Mouse (Mus musculus): ENCODE measurements around the gene Evpl.
A peak's percentile ranks its signal among the peaks of the same experiment; 100 is the strongest.
"Not testable (repeated sequence)": the region's sequence is repeated elsewhere in the genome, so short reads cannot be mapped to it uniquely, and the experiment has no call there.

The Evpl gene

DNA sequence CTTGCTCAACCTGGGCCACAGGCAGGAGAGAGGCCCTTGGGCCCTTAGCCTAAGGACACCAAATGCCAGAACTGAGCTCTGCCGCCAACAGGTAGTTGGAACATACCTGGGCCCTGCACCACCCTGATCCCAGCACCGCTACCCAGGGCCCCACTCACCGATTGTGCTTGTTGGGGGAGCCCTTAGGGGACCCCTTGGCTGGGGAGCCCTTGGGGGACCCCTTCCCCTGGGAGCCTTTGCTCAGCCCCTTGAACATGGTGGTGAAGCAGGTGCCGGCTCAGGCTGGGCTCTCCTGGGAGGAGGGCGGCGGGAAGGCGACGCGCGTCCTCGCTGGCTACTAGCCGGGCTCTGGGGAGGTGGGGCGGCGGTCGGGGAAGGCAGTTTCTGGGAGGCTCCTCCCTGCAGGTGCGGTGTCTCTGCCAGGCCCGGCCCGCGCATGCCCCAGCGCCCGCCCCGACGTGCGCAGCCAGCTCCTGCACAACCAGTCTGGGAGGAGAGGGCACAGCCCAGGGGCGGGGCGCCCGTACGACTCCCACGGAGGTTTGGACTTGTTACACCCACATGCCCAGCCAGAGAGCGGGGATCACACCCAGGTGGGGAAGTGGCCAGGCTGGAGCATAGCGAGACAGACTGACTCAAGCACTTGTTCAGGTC, at the start of gene Evpl:
Gene Evpl (minus strand): TSS at position 336 of the 654 bp plus-strand sequence.
- DNase-seq: no peak

DNA sequence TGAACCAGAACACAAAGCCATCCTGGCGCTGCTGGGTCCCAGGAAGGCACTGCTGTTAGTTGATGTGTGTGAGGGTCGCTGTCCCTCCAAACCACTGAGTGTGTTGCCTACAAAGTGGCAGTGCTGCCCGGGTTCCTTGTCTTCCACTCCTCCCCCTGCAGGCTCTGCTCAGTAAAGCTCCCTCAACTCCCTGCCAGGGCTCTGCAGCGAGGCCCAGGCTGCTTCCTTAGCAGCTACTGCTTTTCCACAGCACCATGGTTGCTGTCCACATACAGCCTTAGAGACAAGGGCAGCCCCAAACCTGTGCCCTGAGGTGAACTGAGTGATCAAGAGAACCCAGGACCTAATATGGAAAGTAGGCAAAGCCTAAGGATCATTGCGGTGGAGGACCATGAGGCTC, 49.5 kb upstream of the Evpl start:
- DNase-seq: no peak

- DNase-seq: no peak
These were observed 47.9 kb upstream of the Evpl start for GRCm38 (mm10) chr11:116285770-116286191.

- DNase-seq: no peak
These were observed 46.1 kb upstream of the Evpl start for GRCm38 (mm10) chr11:116283982-116284381.

- DNase-seq: no peak
These were observed 45.1 kb upstream of the Evpl start for GRCm38 (mm10) chr11:116282912-116283521.

DNA sequence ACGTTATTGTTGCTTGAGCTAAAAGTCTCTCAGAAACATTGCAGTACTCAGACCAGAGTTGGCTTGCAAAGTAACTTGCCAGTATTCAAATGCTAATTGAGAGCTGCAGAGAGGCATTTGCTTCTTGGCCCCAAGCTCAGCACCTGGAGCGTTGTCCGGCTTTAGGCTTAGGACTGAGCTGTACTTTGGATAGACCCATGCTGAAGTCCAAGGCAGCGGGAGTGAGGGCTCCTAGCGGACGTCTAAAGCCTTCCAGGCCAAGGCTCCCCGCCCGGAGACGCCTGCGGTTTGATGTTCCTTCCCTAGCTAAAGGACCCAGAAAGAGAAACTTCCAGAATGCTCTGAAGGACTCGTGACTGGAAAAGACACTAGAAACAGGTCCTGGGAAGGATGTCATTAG, 44.2 kb upstream of the Evpl start:
- no peak for DNase-seq

DNA sequence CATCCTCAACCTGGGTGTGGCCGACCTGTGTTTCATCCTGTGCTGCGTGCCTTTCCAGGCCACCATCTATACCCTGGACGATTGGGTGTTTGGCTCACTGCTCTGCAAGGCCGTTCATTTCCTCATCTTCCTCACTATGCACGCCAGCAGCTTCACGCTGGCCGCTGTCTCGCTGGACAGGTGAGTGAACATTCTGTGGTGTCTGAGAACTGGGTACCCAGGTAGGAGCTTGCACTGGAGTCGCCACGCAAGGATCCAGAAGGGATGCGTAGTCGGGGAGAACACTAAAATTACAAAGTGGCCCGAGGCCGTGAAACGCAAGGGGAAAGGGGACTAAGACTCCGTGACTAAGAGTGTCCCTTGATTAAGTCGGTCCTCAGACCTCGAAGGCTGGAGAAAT, 43.8 kb upstream of the Evpl start:
- no peak for DNase-seq

- DNase-seq: no peak
These were observed 43.1 kb upstream of the Evpl start, which contains the start of gene Galr2 for GRCm38 (mm10) chr11:116280751-116281663. TSS of gene Galr2 (plus strand) at chr11:116280939.

GRCm38 (mm10) chr11:116277184-116277583, 39.3 kb upstream of the Evpl start:
- DNase-seq: not testable (repeated sequence)

GRCm38 (mm10) chr11:116274045-116274666, 36.3 kb upstream of the Evpl start, which contains the start of gene Srp68:
TSS of gene Srp68 (minus strand) at chr11:116274217.
- DNase-seq: peak; percentile 92

- DNase-seq: no peak
These were observed 35.7 kb upstream of the Evpl start for GRCm38 (mm10) chr11:116273469-116274044.

- DNase-seq: no peak
These were observed 35.0 kb upstream of the Evpl start for GRCm38 (mm10) chr11:116272589-116273468.

DNA sequence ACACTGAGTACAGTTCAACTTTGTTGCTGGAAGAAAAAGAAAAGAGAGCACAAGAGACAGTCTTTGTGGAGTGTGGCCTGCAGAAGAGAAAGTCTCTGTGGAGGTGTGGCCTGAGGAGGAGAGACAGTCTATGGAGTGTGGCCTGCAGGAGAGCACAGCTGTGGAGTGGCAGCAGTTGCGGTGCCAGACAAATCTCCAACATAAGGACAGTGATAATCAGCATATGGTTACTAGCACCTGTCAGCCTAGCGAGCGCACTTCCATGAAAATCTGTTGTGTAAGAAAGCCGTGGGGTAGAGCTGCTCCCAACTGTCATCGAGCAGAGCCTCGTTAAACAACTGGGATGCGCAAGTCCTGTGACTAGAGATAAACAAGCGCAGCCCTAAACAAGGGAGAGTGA, 31.7 kb upstream of the Evpl start:
- DNase-seq: no peak

DNA sequence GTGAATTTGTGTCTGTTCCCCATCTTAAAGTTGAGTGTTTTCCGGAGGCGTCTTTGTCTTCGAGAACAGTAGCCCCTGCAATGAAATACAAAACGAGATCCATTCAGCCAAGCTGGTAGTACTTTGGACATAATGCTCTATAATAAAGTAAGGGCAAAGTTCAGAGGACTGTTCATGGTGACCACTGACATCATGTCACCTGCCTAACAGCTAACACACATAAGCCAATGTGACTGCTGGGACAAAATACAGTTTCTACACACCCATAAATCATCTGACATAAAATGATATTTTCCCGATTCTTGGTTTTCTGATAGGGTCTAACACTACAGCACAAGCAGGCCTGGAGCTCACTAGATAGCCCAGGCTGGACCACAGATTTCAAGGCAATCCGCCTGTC, 30.4 kb upstream of the Evpl start:
- no peak for DNase-seq

DNA sequence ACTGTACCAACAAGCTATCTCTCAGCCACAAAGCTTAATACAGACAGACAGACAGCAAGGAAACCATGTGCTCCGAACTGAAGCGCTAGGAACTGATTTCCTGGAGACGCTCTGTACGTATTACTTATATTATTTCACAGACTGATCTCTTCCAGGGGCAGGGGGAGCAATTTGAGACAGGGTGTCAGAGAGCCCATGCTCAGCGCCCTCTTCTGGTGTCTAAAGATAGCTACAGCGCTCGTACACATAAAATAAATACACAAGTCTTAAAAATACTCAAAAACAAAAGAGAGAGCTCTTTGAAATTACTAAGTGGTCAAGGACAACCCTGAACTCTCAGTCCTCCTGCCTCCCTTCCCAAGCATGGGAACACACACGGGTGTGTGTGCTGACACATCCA, 29.8 kb upstream of the Evpl start:
- no peak for DNase-seq

DNA sequence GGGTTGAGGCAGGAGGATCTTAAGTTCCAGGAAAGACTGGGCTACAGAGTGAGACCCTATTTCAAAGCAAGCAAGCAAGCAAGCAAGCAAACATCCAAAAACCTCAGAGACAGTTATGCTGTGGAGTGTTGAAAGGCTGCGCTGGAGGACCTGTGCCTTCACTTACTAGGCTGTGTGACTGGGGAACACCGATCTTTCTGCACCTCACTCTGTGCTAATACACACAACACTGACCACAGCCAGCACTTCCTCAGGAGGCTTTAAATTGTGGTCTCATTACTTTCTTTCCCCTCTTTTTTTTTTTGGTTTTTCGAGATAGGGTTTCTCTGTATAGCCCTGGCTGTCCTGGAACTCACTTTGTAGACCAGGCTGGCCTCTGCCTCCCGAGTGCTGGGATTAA, 28.0 kb upstream of the Evpl start:
- DNase-seq: no peak

DNA sequence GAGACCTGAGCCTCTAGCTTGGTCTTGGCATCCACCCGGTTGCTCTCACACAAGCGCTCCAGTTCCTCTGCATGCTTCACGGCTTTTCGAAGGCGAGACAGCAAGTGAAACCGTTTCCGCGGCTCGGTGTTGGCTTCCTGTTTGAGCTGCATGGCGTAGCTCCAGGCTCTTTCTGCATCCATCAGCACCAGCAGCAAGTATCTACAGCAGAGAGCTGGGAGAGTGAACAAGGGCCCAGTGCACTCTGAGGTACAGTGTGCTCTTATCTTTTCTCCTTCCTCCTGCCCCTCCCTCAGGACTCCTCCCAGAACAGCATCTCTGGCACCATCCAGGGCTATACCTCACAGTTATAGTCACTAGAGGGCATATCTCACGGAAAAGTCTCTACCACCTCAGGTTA, 27.5 kb upstream of the Evpl start:
- no peak for DNase-seq

DNA sequence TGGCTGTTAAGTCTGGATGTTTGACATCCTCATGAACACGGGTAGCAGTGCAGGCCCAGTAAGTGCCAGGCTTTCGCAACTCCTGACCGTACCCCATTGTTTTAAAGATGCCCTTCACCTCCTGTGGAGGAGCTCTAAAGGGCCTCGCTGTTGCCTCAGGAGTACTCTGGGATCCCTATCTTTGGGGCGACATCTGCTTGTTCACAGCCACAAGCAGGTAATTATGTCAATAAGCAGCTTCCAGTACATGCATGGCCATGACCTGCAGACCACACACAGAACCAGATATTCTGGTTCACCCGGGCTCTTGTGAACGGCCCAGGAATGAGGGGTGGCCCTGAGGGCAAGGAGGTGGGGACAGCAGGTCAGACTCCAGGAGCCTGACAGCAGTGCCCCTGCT, 22.4 kb upstream of the Evpl start:
- DNase-seq: no peak

DNA sequence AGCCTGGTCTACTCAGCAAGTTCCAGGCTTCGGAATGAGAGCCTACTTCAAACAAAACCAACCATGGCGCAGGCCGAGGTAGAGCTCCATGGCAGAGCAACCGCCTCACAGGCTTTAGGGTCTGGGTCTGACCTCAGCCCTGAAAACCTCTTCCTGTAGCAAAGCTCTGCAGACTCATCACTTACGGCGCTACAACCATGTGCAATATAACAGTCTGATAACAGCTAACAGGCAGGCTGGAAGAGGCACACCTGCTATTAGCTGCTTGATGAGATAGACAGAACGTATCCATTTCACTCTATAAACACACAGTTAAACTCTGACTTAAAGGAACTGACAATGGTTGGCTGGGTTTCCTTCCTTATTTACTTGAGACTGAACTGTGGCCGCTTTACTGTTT, 21.6 kb upstream of the Evpl start:
- no peak for DNase-seq

DNA sequence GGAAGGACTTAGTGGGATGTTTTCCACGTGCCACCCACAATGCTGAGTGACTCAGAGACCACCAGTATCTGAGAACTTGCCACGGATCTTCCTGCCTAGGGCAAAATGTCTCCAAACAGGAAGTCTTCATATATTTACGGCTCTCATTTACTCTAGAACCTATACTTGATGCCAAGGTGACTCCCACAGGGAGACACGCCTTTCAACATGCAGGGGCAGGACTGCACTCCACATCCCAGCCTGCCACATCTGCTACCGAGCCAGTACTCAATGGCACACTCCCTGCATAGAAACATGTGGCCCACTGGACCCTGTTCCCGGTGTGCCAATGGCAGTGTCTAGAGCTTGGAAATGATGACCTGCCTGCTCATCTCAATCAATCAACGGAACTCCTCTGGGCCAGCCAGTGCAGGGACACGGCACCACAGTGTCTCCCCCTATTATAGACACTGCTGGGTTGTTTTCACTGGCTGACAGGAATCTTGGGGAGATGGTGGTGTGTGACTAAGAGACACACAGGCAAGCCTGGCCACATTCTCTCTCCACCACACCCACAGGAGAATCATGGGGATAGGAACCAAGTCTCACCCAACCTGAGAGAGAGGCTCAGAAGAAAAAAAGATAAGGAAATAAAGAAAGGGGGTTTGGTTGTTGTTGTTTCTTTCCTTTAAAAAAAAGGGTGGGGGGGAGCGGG, 18.3 kb upstream of the Evpl start:
- no peak for DNase-seq

All from cerebellum, adult 9-11 months (tissue).